20 mouse cellular contexts compared by ENCODE assay signal in genomic region chr5:127924106-127924505, GRCm38 (mm10).
DNase-seq lines count a peak whose midpoint lies in the region; ATAC-seq and TF ChIP-seq lines count a peak whose summit lies in the region.
"Had no signal": no experiment of that assay in that cellular context is flagged by ENCODE, and none has a peak within 500 bp of the region (broad histone marks: within the 10 kb centered on the region; RNA-seq: fewer than 3 reads in every experiment).

No protein-coding gene starts in this region.

- H3K4me2 ChIP-seq in midbrain, embryonic 16.5 days (ENCODE audit: low read length): no peak overlapping the region
- H3K4me2 ChIP-seq in hindbrain, embryonic 14.5 days (replicated peaks): no peak overlapping the region
- H3K4me2 ChIP-seq in midbrain, postnatal 0 days (ENCODE audit: low read depth, low read length, poor library complexity, severe bottlenecking): no peak overlapping the region
- H3K4me2 ChIP-seq: embryonic facial prominence, embryonic 13.5 days; heart, embryonic 15.5 days had no signal

- ATAC-seq in midbrain, embryonic 16.5 days: no peak
- ATAC-seq in hindbrain, embryonic 14.5 days (ENCODE audit: low FRiP score): no peak; the same call in 1 of the 2 replicates
- ATAC-seq in midbrain, postnatal 0 days (ENCODE audit: low FRiP score): no peak
- no peak for ATAC-seq in erythroid progenitor cell, adult 5-6 weeks (replicated peaks; ENCODE audit: low FRiP score, poor library complexity, severe bottlenecking)
- ATAC-seq: liver, postnatal 0 days had no signal

- WGBS in midbrain, embryonic 10.5 days: 20% methylated on average over 3 of the region's 3 CpGs
- 3% methylated on average over 3 of the region's 3 CpGs for whole genome bisulfite sequencing in midbrain, embryonic 16.5 days
- 8% methylated on average over 3 of the region's 3 CpGs for WGBS in hindbrain, embryonic 14.5 days
- WGBS in midbrain, postnatal 0 days: 14% methylated on average over 3 of the region's 3 CpGs

- H3K9ac ChIP-seq in midbrain, embryonic 16.5 days (ENCODE audit: low read depth, low read length): no peak overlapping the region
- no peak overlapping the region for H3K9ac ChIP-seq in hindbrain, embryonic 14.5 days
- no peak overlapping the region for H3K9ac ChIP-seq in midbrain, postnatal 0 days (replicated peaks; ENCODE audit: low read length, poor library complexity, severe bottlenecking)
- H3K9ac ChIP-seq: embryonic facial prominence, embryonic 13.5 days; heart, embryonic 15.5 days; liver, postnatal 0 days had no signal

- H3K36me3 ChIP-seq in midbrain, embryonic 10.5 days: no peaks in the 10 kb centered on the region
- no peaks in the 10 kb centered on the region for H3K36me3 ChIP-seq in midbrain, embryonic 16.5 days (ENCODE audit: control insufficient read depth, insufficient read depth, low read length)
- H3K36me3 ChIP-seq in hindbrain, embryonic 14.5 days (replicated peaks; ENCODE audit: control insufficient read depth, insufficient read depth): no peaks in the 10 kb centered on the region
- H3K36me3 ChIP-seq in midbrain, postnatal 0 days (ENCODE audit: insufficient read depth, low read length): no peaks in the 10 kb centered on the region
- H3K36me3 ChIP-seq: embryonic facial prominence, embryonic 13.5 days; heart, embryonic 15.5 days had no signal

- H3K4me1 ChIP-seq in midbrain, embryonic 10.5 days: peaks cover 21% of the 10 kb centered on the region
- peaks cover 22% of the 10 kb centered on the region for H3K4me1 ChIP-seq in midbrain, embryonic 16.5 days (ENCODE audit: control insufficient read depth, insufficient read depth, low read length)
- peaks cover 7% of the 10 kb centered on the region for H3K4me1 ChIP-seq in hindbrain, embryonic 14.5 days (replicated peaks; ENCODE audit: control insufficient read depth, insufficient read depth, low read length)
- H3K4me1 ChIP-seq in midbrain, postnatal 0 days (ENCODE audit: insufficient read depth, low read length): no peaks in the 10 kb centered on the region
- H3K4me1 ChIP-seq: embryonic facial prominence, embryonic 13.5 days; heart, embryonic 15.5 days; megakaryocyte, embryonic 14.5 days had no signal

- peak; percentile 28 for DNase-seq in midbrain, embryonic 10.5 days (ENCODE audit: low spot score)
- peak; percentile 58 for DNase-seq in embryo, embryonic 10.5 days (ENCODE audit: low spot score)
- DNase-seq in hindbrain, embryonic 14.5 days (ENCODE audit: low spot score): no peak
- peak; percentile 36 for DNase-seq in midbrain, postnatal 0 days (ENCODE audit: low spot score)
- no peak for DNase-seq in adrenal gland, postnatal 4 days (ENCODE audit: low spot score in 2 of 2)
- no peak for DNase-seq in ovary, postnatal 14 days (ENCODE audit: low spot score)
- DNase-seq: cerebellum, postnatal 25 days; gastrocnemius, adult 2 months; heart, adult 18-20 months; kidney, adult 2 months; kidney, postnatal 25 days; liver; liver, postnatal 0 days; lung, postnatal 14 days; right cerebral cortex, postnatal 4 days had no signal

- H3K4me3 ChIP-seq in midbrain, embryonic 10.5 days: no peak overlapping the region
- H3K4me3 ChIP-seq in midbrain, embryonic 16.5 days (ENCODE audit: low read depth, low read length): no peak overlapping the region
- no peak overlapping the region for H3K4me3 ChIP-seq in hindbrain, embryonic 14.5 days (replicated peaks; ENCODE audit: low read length)
- no peak overlapping the region for H3K4me3 ChIP-seq in midbrain, postnatal 0 days (ENCODE audit: low read depth, low read length)
- H3K4me3 ChIP-seq: embryonic facial prominence, embryonic 13.5 days; gastrocnemius, adult 2 months; heart, embryonic 15.5 days; megakaryocyte, embryonic 14.5 days had no signal

- TF ChIP-seq CTCF in midbrain, postnatal 0 days (IDR thresholded peaks at IDR 0.05): no peak

- peaks cover 42% of the 10 kb centered on the region for H3K27me3 ChIP-seq in midbrain, embryonic 10.5 days (ENCODE audit: low read depth, poor library complexity, severe bottlenecking)
- peaks cover 3% of the 10 kb centered on the region for H3K27me3 ChIP-seq in midbrain, embryonic 16.5 days (ENCODE audit: control insufficient read depth, insufficient read depth, low read depth, low read length)
- H3K27me3 ChIP-seq in hindbrain, embryonic 14.5 days (ENCODE audit: control insufficient read depth, insufficient read depth, low read length): no peaks in the 10 kb centered on the region; the same call in 1 of the 2 replicates
- H3K27me3 ChIP-seq in midbrain, postnatal 0 days (ENCODE audit: insufficient read depth, low read length): no peaks in the 10 kb centered on the region
- H3K27me3 ChIP-seq: embryonic facial prominence, embryonic 13.5 days; heart, embryonic 15.5 days; megakaryocyte, embryonic 14.5 days had no signal

- H3K27ac ChIP-seq in midbrain, embryonic 10.5 days (replicated peaks): no peak overlapping the region; the same call in 1 of the 2 replicates
- H3K27ac ChIP-seq in midbrain, embryonic 16.5 days (ENCODE audit: low read length): no peak overlapping the region
- H3K27ac ChIP-seq in hindbrain, embryonic 14.5 days: peak overlapping the region; percentile 18; the same call in 1 of the 2 replicates
- no peak overlapping the region for H3K27ac ChIP-seq in midbrain, postnatal 0 days (ENCODE audit: low read depth, low read length)
- H3K27ac ChIP-seq: embryonic facial prominence, embryonic 13.5 days; gastrocnemius, adult 2 months; heart, embryonic 15.5 days had no signal

- no peaks in the 10 kb centered on the region for H3K9me3 ChIP-seq in midbrain, embryonic 10.5 days (replicated peaks)
- no peaks in the 10 kb centered on the region for H3K9me3 ChIP-seq in midbrain, embryonic 16.5 days (replicated peaks; ENCODE audit: control insufficient read depth, low read length, poor library complexity, severe bottlenecking)
- no peaks in the 10 kb centered on the region for H3K9me3 ChIP-seq in hindbrain, embryonic 14.5 days (ENCODE audit: control insufficient read depth, low read length)
- no peaks in the 10 kb centered on the region for H3K9me3 ChIP-seq in midbrain, postnatal 0 days (ENCODE audit: low read length)
- H3K9me3 ChIP-seq: embryonic facial prominence, embryonic 13.5 days; heart, embryonic 15.5 days had no signal

Comparison
In these comparisons a context has a peak if more than half of its experiments do, and no peak if none do; other contexts are left out.
1. DNase-seq: peak in midbrain, embryonic 10.5 days (single experiment), embryo, embryonic 10.5 days (single experiment) and midbrain, postnatal 0 days (single experiment); none in hindbrain, embryonic 14.5 days (single experiment), adrenal gland, postnatal 4 days (0 of 2) and ovary, postnatal 14 days (single experiment).